Mouse (Mus musculus) midbrain, embryonic 16.5 days (tissue): ENCODE measurements at regions not wholly inside any gene's neighbourhood (a gene's known extent, or its start where the extent isn't known, plus 50 kb on each side); places are given as distances from the start of the nearest gene placed in this dataset. TPM values are rescaled to one million over a fixed set of nuclear protein-coding genes. Genes with fewer than 3 reads are reported as not detected.

Experiments used
- microRNA-seq: library from miRNA; unstranded; fragments of <30 nt; microRNA quantifications from one replicate; pipeline ENCODE4, GENCODE M21; 2017

Small RNA genes lying in the stretch of these regions (microRNA-seq; reads per million reads assigned to microRNA genes)
- gene Gm44396 = not detected
